Mouse (Mus musculus) adrenal gland, postnatal 4 days (tissue): ENCODE results near the gene Vax2. TPM values are rescaled to one million over a fixed set of nuclear protein-coding genes. Genes with fewer than 3 reads are reported as not detected.

ENCODE experiments used
- DNase-seq, 2 experiments: peaks; one replicate each; pipeline ENCODE4 v3.0.0; 2021 to 2022; ENCODE audit warnings: low spot score in 2 of 2, mixed read lengths in 2 of 2
- long read RNA-seq, 2 experiments: library from polyadenylated mRNA; stranded (forward); transcript quantifications; one replicate each; pipeline ENCODE4 v2.0.0; 2021
- total RNA-seq, 2 experiments: library from RNA; stranded (reverse); gene quantifications; 2 replicates each; pipeline ENCODE4 v1.2.3; 2021

The Vax2 gene
- not detected for total RNA-seq
- long read RNA-seq, experiment 1: 0 reads
- long read RNA-seq, experiment 2: 0 reads

DNA sequence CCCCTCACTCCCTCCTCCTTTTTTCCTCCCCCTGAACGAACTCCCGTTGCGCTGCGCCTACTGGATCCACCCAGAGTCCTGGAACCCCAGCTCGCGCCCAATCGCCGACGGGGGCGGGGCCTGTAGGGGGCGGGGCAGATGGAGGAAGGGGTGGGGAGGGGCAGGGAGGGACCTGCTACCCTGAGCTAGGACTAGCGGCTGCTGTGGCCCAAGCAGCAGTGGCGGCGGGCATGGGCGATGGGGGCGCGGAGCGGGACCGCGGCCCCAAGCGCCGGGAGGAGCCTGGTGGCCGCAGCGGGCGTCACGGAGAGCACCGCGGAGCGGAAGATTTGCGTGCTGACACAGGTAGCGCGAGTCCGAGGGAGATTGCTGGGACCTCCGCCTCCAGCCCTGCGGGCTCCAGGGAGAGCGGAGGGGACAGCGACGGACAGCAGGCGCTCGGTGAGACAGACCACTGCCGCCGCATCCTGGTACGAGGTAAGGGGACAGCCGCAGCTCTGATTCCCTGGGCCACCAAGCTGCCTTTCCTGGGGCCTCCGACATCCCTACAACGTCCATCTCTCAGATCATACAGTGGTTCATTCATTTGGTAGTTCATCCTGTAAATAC, at the start of gene Vax2:
Gene Vax2, plus strand, starts transcription at position 198 of the 609 bp plus-strand sequence.
- peak; percentile 41 to 57 for DNase-seq

GRCm38 (mm10) chr6:83665009-83665408, 46.1 kb upstream of the Vax2 start:
- no peak for DNase-seq

DNA sequence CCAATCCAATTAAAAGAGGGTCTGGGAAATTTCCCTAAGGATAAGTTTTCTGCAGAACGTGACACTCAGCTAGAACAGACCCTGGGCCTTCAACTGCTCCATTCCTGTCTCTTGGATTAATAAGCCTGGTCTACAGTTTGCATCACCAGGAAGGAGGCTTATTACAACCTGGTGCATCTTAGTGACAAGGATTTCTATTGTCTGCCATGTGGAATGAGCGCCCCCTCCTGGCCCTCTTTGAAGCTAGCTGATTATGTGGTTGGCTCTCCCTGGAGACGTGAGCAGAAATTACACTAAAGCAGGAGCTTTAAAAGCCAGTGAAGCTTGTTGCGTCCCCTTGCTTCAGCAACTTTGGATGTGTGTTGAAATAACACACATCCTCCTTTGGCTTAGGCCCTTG, 37.7 kb upstream of the Vax2 start:
- peak; percentile 50 to 54 for DNase-seq

DNA sequence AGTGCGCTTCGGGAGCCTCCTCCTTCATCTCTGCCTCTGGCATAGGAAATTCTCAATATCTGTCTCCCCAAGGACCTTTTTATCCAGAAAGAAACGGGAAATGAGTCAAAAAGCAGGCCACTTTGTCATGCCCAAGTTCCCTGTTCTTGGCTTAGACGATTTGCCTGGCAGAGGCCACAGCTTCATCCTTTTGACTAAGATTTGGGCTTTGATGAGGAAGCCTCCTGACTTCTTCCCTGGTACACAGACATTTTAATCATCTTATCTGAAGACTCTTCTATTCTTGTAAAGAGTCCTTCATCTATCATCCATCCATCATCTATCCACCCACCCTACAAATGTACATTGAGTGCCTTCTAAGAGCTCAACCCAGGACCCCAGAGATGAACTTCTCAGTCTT, 33.3 kb upstream of the Vax2 start, which contains the start of gene Cd207:
Gene Cd207, minus strand, starts transcription at position 101 of the 400 bp plus-strand sequence.
- DNase-seq: no peak

- no peak for DNase-seq
Measured at GRCm38 (mm10) chr6:83689374-83689773, 21.7 kb upstream of the Vax2 start.

DNA sequence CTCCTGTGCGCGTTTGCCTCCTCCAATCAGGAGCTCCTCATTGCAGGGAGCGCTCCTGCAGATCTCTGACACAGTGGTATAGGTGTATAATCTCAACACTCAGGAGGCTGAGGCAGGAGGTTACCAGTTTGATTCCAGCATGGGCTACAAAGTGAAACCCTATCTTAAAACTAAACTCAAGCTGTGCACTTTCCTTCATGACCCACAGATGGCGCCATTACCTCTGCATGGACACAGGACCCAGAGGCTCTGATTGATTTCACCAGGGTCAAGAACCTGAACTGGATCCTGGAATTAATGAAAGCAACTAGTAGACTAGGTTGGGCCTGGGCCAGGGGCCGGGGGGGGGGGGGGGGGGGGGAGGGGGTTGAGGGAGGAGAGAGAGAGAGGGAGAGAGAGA, 20.8 kb upstream of the Vax2 start:
- no peak for DNase-seq

DNA sequence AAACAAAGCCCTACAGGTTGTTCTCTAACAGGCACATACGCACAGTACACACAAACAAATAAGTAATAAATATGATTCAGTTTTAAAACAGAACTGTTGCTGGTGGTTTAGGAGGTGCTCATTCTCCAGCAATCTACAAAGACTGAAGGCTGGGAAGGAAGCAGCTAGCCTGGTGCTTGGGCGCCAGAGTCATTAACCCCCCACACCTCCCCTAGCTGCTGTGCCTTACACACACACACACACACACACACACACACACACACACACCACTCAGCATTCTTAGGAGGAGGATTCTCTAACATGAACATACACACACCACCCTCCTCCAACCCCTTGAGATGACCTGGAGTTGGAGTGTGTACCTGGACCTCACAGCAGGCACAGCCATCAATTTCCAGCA, 20.1 kb upstream of the Vax2 start:
- DNase-seq: no peak

DNA sequence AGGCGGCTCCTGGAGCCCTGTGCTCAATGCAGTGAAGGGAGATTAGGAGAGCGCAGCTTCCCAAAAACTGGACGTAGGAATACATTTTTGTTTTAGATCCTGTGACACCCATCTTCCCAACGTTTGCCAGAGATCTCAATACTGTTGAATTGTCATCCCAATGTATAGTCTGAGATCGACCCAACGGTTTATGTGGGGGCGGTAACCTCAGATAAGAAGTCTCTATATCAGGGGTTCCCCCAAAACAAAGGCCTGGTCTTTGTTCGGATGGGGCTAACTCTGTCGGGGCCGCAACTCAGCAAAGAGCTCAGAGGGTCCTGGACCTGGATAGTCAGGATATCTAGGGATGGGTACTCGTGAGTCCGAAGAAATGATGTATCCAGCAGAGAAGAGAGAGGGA, 18.1 kb upstream of the Vax2 start:
- DNase-seq: no peak

- DNase-seq: peak in 1 of 2 experiments; percentile 18
Measured at GRCm38 (mm10) chr6:83693835-83694234, 17.2 kb upstream of the Vax2 start.

GRCm38 (mm10) chr6:83695731-83696130, 15.3 kb upstream of the Vax2 start:
- no peak for DNase-seq

DNA sequence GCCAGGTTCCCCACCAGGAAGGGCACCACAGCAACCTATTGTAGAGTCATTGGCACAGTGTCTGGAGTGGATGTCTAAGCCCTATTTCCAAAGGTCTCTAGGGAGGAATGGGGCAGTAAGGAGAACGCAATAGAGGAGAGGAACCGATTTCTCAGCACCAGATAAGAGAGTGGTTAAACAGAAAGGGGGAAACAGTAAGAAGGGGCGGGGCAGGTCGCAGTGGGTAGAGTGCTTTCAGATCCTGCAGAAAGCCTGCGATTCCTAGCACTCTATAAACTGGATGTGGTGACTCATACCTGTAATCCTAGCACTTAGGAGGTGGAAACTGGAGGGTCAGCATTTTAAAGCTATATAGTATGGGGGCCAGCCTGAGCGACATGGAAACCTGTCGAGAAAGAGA, 14.4 kb upstream of the Vax2 start:
- no peak for DNase-seq

DNA sequence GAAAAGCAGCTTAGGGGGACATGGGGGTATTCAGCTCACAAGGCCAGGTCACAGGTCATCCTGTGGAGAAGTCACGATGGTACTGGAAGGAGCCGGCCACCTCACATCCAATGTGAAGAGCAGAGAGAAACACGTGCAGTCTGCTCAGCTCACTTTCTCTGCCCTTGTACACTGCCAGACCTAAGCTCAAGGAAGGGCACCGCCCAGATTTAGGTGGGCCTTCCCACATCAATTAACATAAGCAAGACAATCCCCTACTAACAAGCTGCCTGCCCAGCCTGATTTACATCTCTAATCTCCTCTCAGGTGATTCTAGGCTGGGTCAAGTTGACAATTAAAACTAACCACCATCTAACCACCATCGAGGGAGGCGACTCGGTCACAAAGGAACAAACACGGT, 13.1 kb upstream of the Vax2 start:
- no peak for DNase-seq

DNA sequence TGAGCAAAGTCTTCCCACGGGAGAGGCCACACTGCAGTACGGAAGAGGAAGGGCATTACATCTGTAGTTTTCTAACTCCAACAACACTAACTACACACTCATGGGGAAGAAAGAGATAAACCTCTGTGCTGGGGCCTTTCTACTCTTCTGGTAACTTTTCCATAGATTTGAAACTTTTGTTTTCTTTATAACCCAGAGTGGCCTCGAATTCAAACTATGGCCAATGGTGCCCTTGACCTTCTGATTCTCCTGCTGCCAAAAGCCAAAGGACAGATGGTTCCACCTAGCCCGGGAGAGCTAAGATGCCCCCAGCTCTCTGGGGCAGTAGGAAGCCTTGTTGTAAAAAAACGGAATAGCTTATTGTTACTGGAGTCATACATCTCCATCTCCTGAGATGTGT, 11.1 kb upstream of the Vax2 start:
- DNase-seq: no peak

GRCm38 (mm10) chr6:83701001-83701400, 10.1 kb upstream of the Vax2 start:
- no peak for DNase-seq

DNA sequence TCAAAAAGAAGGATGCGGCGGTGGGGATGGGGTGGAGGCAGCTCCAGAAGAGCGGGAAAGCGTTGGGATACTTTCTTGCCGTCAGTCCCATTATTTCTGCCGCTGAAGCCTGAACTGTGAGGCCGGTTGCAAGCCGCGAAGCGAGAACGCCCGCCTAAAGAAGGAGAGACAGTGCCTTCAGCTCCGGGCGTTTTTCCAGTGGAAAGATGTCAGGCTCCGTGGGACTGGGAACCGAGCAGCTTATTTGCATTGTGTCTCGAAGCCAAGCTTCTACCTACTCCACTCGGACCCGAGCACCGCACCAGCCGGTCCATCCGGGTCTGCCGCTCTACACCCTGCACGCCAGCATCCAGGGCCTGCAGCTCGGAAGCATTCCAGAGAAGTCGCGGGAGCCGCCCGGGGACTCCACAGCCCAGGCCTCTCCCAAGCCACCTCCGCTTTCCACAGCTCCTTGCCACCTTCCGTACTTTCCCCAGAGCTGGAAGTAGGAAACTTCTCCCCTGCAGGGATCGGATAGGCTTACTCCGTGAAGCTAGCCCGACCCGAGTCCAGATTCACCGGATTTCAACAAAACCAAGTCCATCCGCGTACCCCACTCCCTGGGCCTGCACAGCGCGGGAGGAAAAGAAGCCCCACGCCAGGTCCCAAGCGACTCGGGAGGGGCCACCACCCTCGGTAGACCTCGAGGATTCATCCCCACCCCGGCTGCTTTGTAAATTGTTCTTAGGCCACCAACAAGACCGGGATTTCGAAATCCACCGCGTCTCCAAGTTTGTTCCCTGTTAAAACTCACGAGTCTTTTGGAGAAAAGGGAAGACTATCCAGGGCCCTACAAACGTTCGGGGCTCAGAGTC, 8.7 kb upstream of the Vax2 start:
- no peak for DNase-seq

DNA sequence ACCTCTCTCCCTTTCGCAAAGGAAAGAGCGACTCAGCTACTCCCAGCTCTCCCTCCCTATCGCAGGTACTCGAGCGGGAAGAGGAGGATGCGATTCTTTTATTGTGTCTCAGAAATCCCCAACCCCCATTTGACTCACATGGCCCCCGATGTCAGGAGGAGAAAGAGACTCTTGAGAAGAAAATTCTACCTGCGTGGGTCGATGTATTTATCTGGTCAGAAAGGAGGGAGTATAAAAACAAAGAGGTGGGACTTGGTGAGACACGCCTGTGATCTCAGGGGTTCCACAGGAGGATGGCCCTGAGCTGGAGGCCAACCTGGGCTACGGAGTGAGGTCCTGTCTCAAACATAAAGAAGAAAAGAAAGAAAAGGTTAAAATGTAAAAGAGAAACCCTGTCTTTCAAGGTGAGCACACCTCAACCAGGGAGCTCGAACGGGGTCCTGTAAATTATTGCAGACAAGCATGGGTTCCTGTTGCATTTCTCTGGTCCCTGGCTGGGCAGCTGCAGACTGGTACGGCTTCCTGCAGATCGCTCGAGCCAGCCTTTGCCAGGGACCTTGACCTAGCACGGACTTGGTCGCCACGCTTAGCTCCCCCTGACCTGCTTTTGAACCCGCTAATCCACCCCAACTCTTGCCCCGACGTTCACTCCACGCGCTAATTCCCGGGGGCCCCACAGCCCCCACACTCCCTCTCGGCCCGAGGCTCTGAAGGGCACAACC, 7.9 kb upstream of the Vax2 start:
- DNase-seq: no peak

- DNase-seq: no peak
Measured at GRCm38 (mm10) chr6:83703722-83704078, 7.4 kb upstream of the Vax2 start.

- no peak for DNase-seq
Measured at GRCm38 (mm10) chr6:83704294-83704693, 6.8 kb upstream of the Vax2 start.

GRCm38 (mm10) chr6:83704701-83705100, 6.4 kb upstream of the Vax2 start:
- DNase-seq: no peak

GRCm38 (mm10) chr6:83707738-83708510, 3.1 kb upstream of the Vax2 start:
- no peak for DNase-seq

- no peak for DNase-seq
Measured at GRCm38 (mm10) chr6:83710361-83711066, 550 bp upstream of the Vax2 start.
